Mouse (Mus musculus) olfactory bulb, adult 2 months (tissue): ENCODE measurements around the gene Thpo. TPM values are rescaled to one million over a fixed set of nuclear protein-coding genes. Genes with fewer than 3 reads are reported as not detected.

Source experiments
- H3K27ac ChIP-seq: fragments of 200-500 bp; 2 replicates; pipeline ENCODE4 v1.5.1; 2012; ENCODE audit warnings: low read depth, low read length; ENCODE audit not compliant: insufficient read depth
- H3K4me1 ChIP-seq: fragments of 200-500 bp; 2 replicates; pipeline ENCODE4 v1.6.1; 2012; ENCODE audit warnings: low read length; ENCODE audit not compliant: control insufficient read depth, insufficient read depth
- H3K4me3 ChIP-seq: fragments of 200-500 bp; 2 replicates; pipeline ENCODE4 v1.5.1; 2012; ENCODE audit warnings: mild to moderate bottlenecking, low read depth, low read length, moderate library complexity; ENCODE audit not compliant: insufficient read depth
- CTCF ChIP-seq: fragments of 200-500 bp; IDR thresholded peaks from 2 replicates; pipeline ENCODE4 v1.5.1; 2012; ENCODE audit warnings: low read depth, mild to moderate bottlenecking, low read length, moderate library complexity; ENCODE audit not compliant: insufficient read depth
- POLR2A ChIP-seq: fragments of 200-500 bp; IDR thresholded peaks from 2 replicates; pipeline ENCODE4 v1.6.1; 2012; ENCODE audit warnings: mild to moderate bottlenecking, low read depth, low read length, moderate library complexity; ENCODE audit not compliant: insufficient read depth
- WGBS: fragments of 180-500 bp; shearing (Covaris S2); methylation state at CpG from one replicate; pipeline ENCODE4 v1.1.7; 2018; 5-methylcytosine and 5-hydroxymethylcytosine counted together
- polyA plus RNA-seq: library from polyadenylated mRNA; stranded (reverse); fragments of >200 nt; gene quantifications from 2 replicates; pipeline ENCODE4 v1.2.4, GENCODE M21; 2012; ENCODE audit warnings: low replicate concordance; ENCODE audit not compliant: missing spikeins, insufficient read depth, insufficient read length

Thpo gene
- polyA plus RNA-seq, 1 experiment, result not detected

- peak; percentile 63; the same call in 1 of the 2 replicates for TF ChIP-seq CTCF
- TF ChIP-seq POLR2A, result peak; percentile 60; the same call in 1 of the 2 replicates
- under 1% methylated on average over 62 of the region's 62 CpGs for WGBS
- peak within 1 kb of the TSS; percentile 53 for H3K27ac ChIP-seq
- H3K4me1 ChIP-seq, result peaks cover 25% of the 10 kb centered on the region
- peak within 1 kb of the TSS; percentile 77 for H3K4me3 ChIP-seq
Measured at GRCm38 (mm10) chr16:20717181-20717977, 16.9 kb downstream of the Thpo start, which contains the start of the genes Polr2h and Clcn2. Polr2h (plus strand) TSS chr16:20717665. Clcn2 (minus strand) TSS chr16:20717746.

GRCm38 (mm10) chr16:20716841-20717180, 17.5 kb downstream of the Thpo start:
- peaks cover 25% of the 10 kb centered on the region for H3K4me1 ChIP-seq
- WGBS, result 1% methylated on average over 8 of the region's 8 CpGs
- H3K27ac ChIP-seq, result peak overlapping the region; percentile 53
- TF ChIP-seq POLR2A, result no peak
- no peak for TF ChIP-seq CTCF
- peak overlapping the region; percentile 77 for H3K4me3 ChIP-seq

GRCm38 (mm10) chr16:20715976-20716840, 18.1 kb downstream of the Thpo start:
- TF ChIP-seq POLR2A (peak; percentile 72), CTCF (no peak)
- H3K4me1 ChIP-seq, result peaks cover 25% of the 10 kb centered on the region
- under 1% methylated on average over 68 of the region's 68 CpGs for WGBS
- peak overlapping the region; percentile 77 for H3K4me3 ChIP-seq
- H3K27ac ChIP-seq, result peak overlapping the region; percentile 73

GRCm38 (mm10) chr16:20715566-20715965, 18.7 kb downstream of the Thpo start:
- Histone ChIP-seq H3K4me1 (peaks cover 25% of the 10 kb centered on the region), H3K4me3 (peak overlapping the region; percentile 77), H3K27ac (peak overlapping the region; percentile 43)
- 5% methylated on average over 12 of the region's 12 CpGs for WGBS
- TF ChIP-seq POLR2A, result no peak
- no peak for TF ChIP-seq CTCF

GRCm38 (mm10) chr16:20715161-20715560, 19.1 kb downstream of the Thpo start:
- Histone ChIP-seq H3K27ac (no peak overlapping the region), H3K4me3 (peak overlapping the region; percentile 77), H3K4me1 (peaks cover 25% of the 10 kb centered on the region)
- 74% methylated on average over 2 of the region's 2 CpGs for WGBS
- no peak for TF ChIP-seq CTCF
- no peak for TF ChIP-seq POLR2A

- TF ChIP-seq POLR2A, result no peak
- TF ChIP-seq CTCF, result no peak
- Histone ChIP-seq H3K4me1 (peaks cover 25% of the 10 kb centered on the region), H3K27ac (no peak overlapping the region), H3K4me3 (peak overlapping the region; percentile 77; the same call in 1 of the 2 replicates)
- WGBS, result 48% methylated on average over 11 of the region's 11 CpGs
Measured at GRCm38 (mm10) chr16:20714307-20715080, 19.8 kb downstream of the Thpo start.

GRCm38 (mm10) chr16:20712889-20713288, 21.4 kb downstream of the Thpo start:
- TF ChIP-seq CTCF (no peak), POLR2A (no peak)
- WGBS, result 85% methylated on average over 7 of the region's 7 CpGs
- peaks cover 24% of the 10 kb centered on the region for H3K4me1 ChIP-seq
- no peak overlapping the region for H3K27ac ChIP-seq
- no peak overlapping the region for H3K4me3 ChIP-seq

- TF ChIP-seq CTCF (no peak), POLR2A (no peak)
- H3K27ac ChIP-seq, result no peak overlapping the region
- WGBS, result 80% methylated on average over 9 of the region's 9 CpGs
Measured at GRCm38 (mm10) chr16:20712190-20712589, 22.1 kb downstream of the Thpo start.

GRCm38 (mm10) chr16:20710810-20711209, 23.5 kb downstream of the Thpo start:
- Histone ChIP-seq H3K4me3 (no peak overlapping the region), H3K4me1 (peaks cover 35% of the 10 kb centered on the region), H3K27ac (no peak overlapping the region)
- 72% methylated on average over 4 of the region's 4 CpGs for WGBS
- no peak for TF ChIP-seq POLR2A
- TF ChIP-seq CTCF, result no peak

More at GRCm38 (mm10) chr16:20712190-20712589, 22.1 kb downstream of the Thpo start:
- Histone ChIP-seq H3K4me3 (no peak overlapping the region), H3K4me1 (peaks cover 30% of the 10 kb centered on the region)
